26 mouse cellular contexts compared by ENCODE assay signal in genomic region chr2:103849766-103850530, GRCm38 (mm10). TPM values are rescaled to one million over a fixed set of nuclear protein-coding genes. Genes with fewer than 3 reads are reported as not detected.
DNase-seq lines count a peak whose midpoint lies in the region; TF ChIP-seq lines count a peak whose summit lies in the region.
"Had no signal": no experiment of that assay in that cellular context is flagged by ENCODE, and none has a peak within 500 bp of the region (broad histone marks: within the 10 kb centered on the region; RNA-seq: fewer than 3 reads in every experiment).

No protein-coding gene starts in this region.

- H3K4me1 ChIP-seq in liver, adult 2 months (ENCODE audit: control insufficient read depth, insufficient read depth, low read length): peaks cover 37% of the 10 kb centered on the region
- peaks cover 8% of the 10 kb centered on the region for H3K4me1 ChIP-seq in testis, adult 2 months (ENCODE audit: control insufficient read depth, insufficient read depth, low read length)
- H3K4me1 ChIP-seq: embryonic facial prominence, embryonic 12.5 days; heart, embryonic 13.5 days; hindbrain, embryonic 10.5 days; hindbrain, embryonic 15.5 days; limb, embryonic 10.5 days; limb, embryonic 15.5 days; midbrain, embryonic 12.5 days; neural tube, embryonic 12.5 days had no signal

- H3K9ac ChIP-seq in liver, adult 2 months (ENCODE audit: low read depth, low read length): no peak overlapping the region
- H3K9ac ChIP-seq: embryonic facial prominence, embryonic 12.5 days; heart, embryonic 13.5 days; hindbrain, embryonic 15.5 days; limb, embryonic 15.5 days; midbrain, embryonic 12.5 days; neural tube, embryonic 12.5 days had no signal

- TF ChIP-seq CTCF in liver, adult 2 months (IDR thresholded peaks at IDR 0.05; ENCODE audit: low read depth, low read length): no peak
- no peak for TF ChIP-seq CTCF in testis, adult 2 months (IDR thresholded peaks at IDR 0.05; ENCODE audit: control insufficient read depth, insufficient read depth, insufficient replicate concordance, low read depth, low read length)

- no peaks in the 10 kb centered on the region for H3K27me3 ChIP-seq in liver, adult 2 months (ENCODE audit: control insufficient read depth, insufficient read depth, low read length)
- H3K27me3 ChIP-seq in testis, adult 2 months (ENCODE audit: control insufficient read depth, insufficient read depth, low read length): no peaks in the 10 kb centered on the region
- H3K27me3 ChIP-seq: embryonic facial prominence, embryonic 12.5 days; heart, embryonic 13.5 days; hindbrain, embryonic 15.5 days; limb, embryonic 15.5 days; midbrain, embryonic 12.5 days; neural tube, embryonic 12.5 days had no signal

- H3K79me2 ChIP-seq in liver, adult 2 months (ENCODE audit: control insufficient read depth, insufficient read depth, low read length): no peaks in the 10 kb centered on the region

- H3K27ac ChIP-seq in liver, adult 2 months (replicated peaks; ENCODE audit: insufficient read depth, low read depth, low read length): peak overlapping the region; percentile 67
- H3K27ac ChIP-seq in testis, adult 2 months (ENCODE audit: control insufficient read depth, insufficient read depth, low read depth, low read length): peak overlapping the region; percentile 86
- H3K27ac ChIP-seq: embryonic facial prominence, embryonic 12.5 days; heart, embryonic 13.5 days; hindbrain, embryonic 15.5 days; limb, embryonic 15.5 days; midbrain, embryonic 12.5 days; neural tube, embryonic 12.5 days had no signal

- H3K4me3 ChIP-seq in liver, adult 2 months (ENCODE audit: insufficient read depth, low read depth, low read length): no peak overlapping the region
- no peak overlapping the region for H3K4me3 ChIP-seq in testis, adult 2 months (ENCODE audit: control insufficient read depth, low read depth, low read length)
- H3K4me3 ChIP-seq: embryonic facial prominence, embryonic 12.5 days; heart, embryonic 13.5 days; hindbrain, embryonic 10.5 days; hindbrain, embryonic 15.5 days; limb, embryonic 10.5 days; limb, embryonic 15.5 days; midbrain, embryonic 12.5 days; myocyte; neural tube, embryonic 12.5 days had no signal

- no peaks in the 10 kb centered on the region for H3K36me3 ChIP-seq in liver, adult 2 months (ENCODE audit: control insufficient read depth, insufficient read depth, low read length)
- no peaks in the 10 kb centered on the region for H3K36me3 ChIP-seq in testis, adult 2 months (ENCODE audit: control insufficient read depth, insufficient read depth, low read length)
- H3K36me3 ChIP-seq: embryonic facial prominence, embryonic 12.5 days; heart, embryonic 13.5 days; hindbrain, embryonic 10.5 days; hindbrain, embryonic 15.5 days; limb, embryonic 10.5 days; limb, embryonic 15.5 days; midbrain, embryonic 12.5 days; neural tube, embryonic 12.5 days had no signal

- DNase-seq in liver, adult 2 months (ENCODE audit: extremely low read depth, low read depth, low spot score): peak; percentile 99
- no peak for DNase-seq in liver
- no peak for DNase-seq in testis, postnatal 10 days (ENCODE audit: low spot score)
- peak; percentile 73 to 79 for DNase-seq in adrenal gland, postnatal 36 days
- no peak for DNase-seq in adipocyte (ENCODE audit: low spot score)
- no peak for DNase-seq in spleen, postnatal 36 days (ENCODE audit: low spot score in 2 of 2)
- DNase-seq: cerebellum, adult 11-12 months; cerebellum, adult 9-11 months; embryo, embryonic 11 days; kidney, adult 11 months; kidney, postnatal 14 days; layer of hippocampus, adult 9-11 months; lung, postnatal 36 days; spleen, adult 18-20 months; thymus, adult 18-20 months; thymus, postnatal 25 days had no signal

- 15% methylated on average over 9 of the region's 9 CpGs for WGBS in liver, adult 2 months

- TF ChIP-seq POLR2A in liver, adult 2 months (IDR thresholded peaks at IDR 0.05; ENCODE audit: extremely low read depth, insufficient read depth, low read length): no peak
- TF ChIP-seq POLR2A in testis, adult 2 months (IDR thresholded peaks at IDR 0.05; ENCODE audit: control insufficient read depth, low read depth, low read length): no peak

RNA-seq across cellular contexts. Expression of gene Caprin1, which starts 52.5 kb away (rescaled TPM):
- total RNA-seq in liver, adult 2 months (2014; rRNA removed): 170 and 201 TPM in 2 replicates
- polyA plus RNA-seq in liver, adult 2 months (2012; rRNA removed): 90.7 and 97.3 TPM in 2 replicates
- polyA plus RNA-seq in testis, adult 2 months (2012; rRNA removed): 135 and 157 TPM in 2 replicates
- total RNA-seq in adrenal gland, postnatal 36 days (2021): 100 to 1,000 TPM; 433 to 467 TPM

Comparison
In these comparisons a context has a peak if more than half of its experiments do, and no peak if none do; other contexts are left out.
1. DNase-seq: peak in liver, adult 2 months (single experiment) and adrenal gland, postnatal 36 days (2 of 2); none in liver (single experiment), testis, postnatal 10 days (single experiment), adipocyte (single experiment) and spleen, postnatal 36 days (0 of 2).